Mouse (Mus musculus) CD4-positive helper T cell, adult 2 months (primary cell): Measurements from ENCODE around the gene Rom1.
A peak's percentile ranks its signal among the peaks of the same experiment; 100 is the strongest.
"Not testable (repeated sequence)": the region's sequence is repeated elsewhere in the genome, so short reads cannot be mapped to it uniquely, and the experiment has no call there.

Experiments
- DNase-seq: peaks from one replicate; pipeline ENCODE4 v3.0.0-alpha.2; 2012; ENCODE audit warnings: low read depth, missing footprints, low spot score

Gene Rom1

GRCm38 (mm10) chr19:8929224-8930088 is at the start of gene Rom1, which contains the start of gene Eml3:
TSS of gene Rom1 (minus strand) at chr19:8929356.
TSS of gene Eml3 (plus strand) at chr19:8929552.
- peak; percentile 85 for DNase-seq

- peak; percentile 77 for DNase-seq
These were observed 47.4 kb upstream of the Rom1 start for GRCm38 (mm10) chr19:8976535-8976934.

GRCm38 (mm10) chr19:8975491-8975890 is 46.3 kb upstream of the Rom1 start:
- DNase-seq: no peak

GRCm38 (mm10) chr19:8974638-8975037 is 45.5 kb upstream of the Rom1 start:
- DNase-seq: no peak

- DNase-seq: not testable (repeated sequence)
These were observed 43.3 kb upstream of the Rom1 start for GRCm38 (mm10) chr19:8972491-8972890.

- no peak for DNase-seq
These were observed 38.7 kb upstream of the Rom1 start for GRCm38 (mm10) chr19:8967893-8968292.

GRCm38 (mm10) chr19:8967373-8967743 is 38.2 kb upstream of the Rom1 start:
- no peak for DNase-seq

GRCm38 (mm10) chr19:8966590-8967372 is 37.6 kb upstream of the Rom1 start, which contains the start of gene Eef1g:
TSS of gene Eef1g (plus strand) at chr19:8967041.
- peak; percentile 100 for DNase-seq

- no peak for DNase-seq
These were observed 37.0 kb upstream of the Rom1 start for GRCm38 (mm10) chr19:8966198-8966589.

GRCm38 (mm10) chr19:8965771-8966170 is 36.6 kb upstream of the Rom1 start:
- DNase-seq: no peak

GRCm38 (mm10) chr19:8965075-8965474 is 35.9 kb upstream of the Rom1 start:
- no peak for DNase-seq

- no peak for DNase-seq
These were observed 33.1 kb upstream of the Rom1 start for GRCm38 (mm10) chr19:8962256-8962655.

- DNase-seq: peak; percentile 38
These were observed 25.0 kb upstream of the Rom1 start for GRCm38 (mm10) chr19:8954171-8954570.

- DNase-seq: peak; percentile 98
These were observed 24.2 kb upstream of the Rom1 start, which contains the start of gene Tut1 for GRCm38 (mm10) chr19:8953135-8954039. TSS of gene Tut1 (plus strand) at chr19:8953847.

GRCm38 (mm10) chr19:8952241-8952640 is 23.1 kb upstream of the Rom1 start:
- DNase-seq: no peak

- DNase-seq: no peak
These were observed 21.0 kb upstream of the Rom1 start for GRCm38 (mm10) chr19:8950190-8950589.

GRCm38 (mm10) chr19:8946929-8947328 is 17.8 kb upstream of the Rom1 start:
- DNase-seq: no peak

- DNase-seq: no peak
These were observed 16.1 kb upstream of the Rom1 start for GRCm38 (mm10) chr19:8945251-8945650.

GRCm38 (mm10) chr19:8944750-8945149 is 15.6 kb upstream of the Rom1 start:
- DNase-seq: peak; percentile 74

- peak; percentile 30 for DNase-seq
These were observed 14.9 kb upstream of the Rom1 start for GRCm38 (mm10) chr19:8944062-8944461.

- DNase-seq: no peak
These were observed 13.9 kb upstream of the Rom1 start for GRCm38 (mm10) chr19:8943047-8943446.
